Mouse (Mus musculus): ENCODE results near the gene Entpd6. TPM values are rescaled to one million over a fixed set of nuclear protein-coding genes. Genes with fewer than 3 reads are reported as not detected.

The Entpd6 gene
- 34.5 and 37.0 TPM in 2 replicates for polyA plus RNA-seq (2012; rRNA removed)

GRCm38 (mm10) chr2:150748854-150749253 is at the start of gene Entpd6:
Gene Entpd6 (plus strand): TSS chr2:150749042.
- Histone ChIP-seq H3K36me3 (ENCODE audit: control insufficient read depth, insufficient read depth, low read length) (peaks cover 4% of the 10 kb centered on the region; the same call in 1 of the 2 replicates), H3K27me3 (ENCODE audit: control insufficient read depth, insufficient read depth, low read length) (no peaks in the 10 kb centered on the region), H3K4me1 (replicated peaks; ENCODE audit: control insufficient read depth, insufficient read depth, low read length) (peaks cover 22% of the 10 kb centered on the region), H3K27ac (ENCODE audit: control insufficient read depth, insufficient read depth, low read length) (peak within 1 kb of the TSS; percentile 14; the same call in 1 of the 2 replicates), H3K4me3 (ENCODE audit: control insufficient read depth, insufficient read depth, low read length) (peak within 1 kb of the TSS; percentile 80)
- peak; percentile 93 for DNase-seq
- under 1% methylated on average over 30 of the region's 30 CpGs for WGBS
- peak; percentile 74 for TF ChIP-seq CTCF (IDR thresholded peaks at IDR 0.05; ENCODE audit: borderline replicate concordance, control insufficient read depth, extremely low read depth, insufficient read depth, low read length, poor library complexity)
- TF ChIP-seq POLR2A (IDR thresholded peaks at IDR 0.05; ENCODE audit: control insufficient read depth, extremely low read depth, insufficient read depth, low read length, poor library complexity): peak; percentile 87

- TF ChIP-seq CTCF (IDR thresholded peaks at IDR 0.05; ENCODE audit: borderline replicate concordance, control insufficient read depth, extremely low read depth, insufficient read depth, low read length, poor library complexity): no peak
- no peak for TF ChIP-seq POLR2A (IDR thresholded peaks at IDR 0.05; ENCODE audit: control insufficient read depth, extremely low read depth, insufficient read depth, low read length, poor library complexity)
- 82% methylated on average over 4 of the region's 4 CpGs for WGBS
Observed at GRCm38 (mm10) chr2:150712167-150712674, 36.6 kb upstream of the Entpd6 start.

GRCm38 (mm10) chr2:150735756-150736576 is 12.9 kb upstream of the Entpd6 start:
- DNase-seq: no peak
- Histone ChIP-seq H3K4me3 (ENCODE audit: control insufficient read depth, insufficient read depth, low read length) (no peak overlapping the region), H3K36me3 (ENCODE audit: control insufficient read depth, insufficient read depth, low read length) (no peaks in the 10 kb centered on the region), H3K27ac (ENCODE audit: control insufficient read depth, insufficient read depth, low read length) (no peak overlapping the region), H3K4me1 (replicated peaks; ENCODE audit: control insufficient read depth, insufficient read depth, low read length) (no peaks in the 10 kb centered on the region), H3K27me3 (ENCODE audit: control insufficient read depth, insufficient read depth, low read length) (no peaks in the 10 kb centered on the region; the same call in 1 of the 2 replicates)
- 87% methylated on average over 11 of the region's 11 CpGs for WGBS
- TF ChIP-seq POLR2A (IDR thresholded peaks at IDR 0.05; ENCODE audit: control insufficient read depth, extremely low read depth, insufficient read depth, low read length, poor library complexity) (no peak), CTCF (IDR thresholded peaks at IDR 0.05; ENCODE audit: borderline replicate concordance, control insufficient read depth, extremely low read depth, insufficient read depth, low read length, poor library complexity) (no peak)

More at GRCm38 (mm10) chr2:150712167-150712674, 36.6 kb upstream of the Entpd6 start:
- no peak for DNase-seq
- no peaks in the 10 kb centered on the region for H3K27me3 ChIP-seq (ENCODE audit: control insufficient read depth, insufficient read depth, low read length)
- H3K27ac ChIP-seq (ENCODE audit: control insufficient read depth, insufficient read depth, low read length): no peak overlapping the region
- H3K4me3 ChIP-seq (ENCODE audit: control insufficient read depth, insufficient read depth, low read length): no peak overlapping the region
- no peaks in the 10 kb centered on the region for H3K4me1 ChIP-seq (replicated peaks; ENCODE audit: control insufficient read depth, insufficient read depth, low read length)
- H3K36me3 ChIP-seq (ENCODE audit: control insufficient read depth, insufficient read depth, low read length): no peaks in the 10 kb centered on the region

GRCm38 (mm10) chr2:150737881-150738280 is 11.0 kb upstream of the Entpd6 start:
- 79% methylated on average over 9 of the region's 9 CpGs for WGBS
- Histone ChIP-seq H3K4me3 (ENCODE audit: control insufficient read depth, insufficient read depth, low read length) (no peak overlapping the region), H3K36me3 (ENCODE audit: control insufficient read depth, insufficient read depth, low read length) (no peaks in the 10 kb centered on the region), H3K27ac (ENCODE audit: control insufficient read depth, insufficient read depth, low read length) (no peak overlapping the region), H3K4me1 (replicated peaks; ENCODE audit: control insufficient read depth, insufficient read depth, low read length) (no peaks in the 10 kb centered on the region), H3K27me3 (ENCODE audit: control insufficient read depth, insufficient read depth, low read length) (no peaks in the 10 kb centered on the region; the same call in 1 of the 2 replicates)
- no peak for TF ChIP-seq POLR2A (IDR thresholded peaks at IDR 0.05; ENCODE audit: control insufficient read depth, extremely low read depth, insufficient read depth, low read length, poor library complexity)
- no peak for TF ChIP-seq CTCF (IDR thresholded peaks at IDR 0.05; ENCODE audit: borderline replicate concordance, control insufficient read depth, extremely low read depth, insufficient read depth, low read length, poor library complexity)
- DNase-seq: no peak

GRCm38 (mm10) chr2:150740145-150740841 is 8.5 kb upstream of the Entpd6 start:
- no peak overlapping the region for H3K27ac ChIP-seq (ENCODE audit: control insufficient read depth, insufficient read depth, low read length)
- TF ChIP-seq POLR2A (IDR thresholded peaks at IDR 0.05; ENCODE audit: control insufficient read depth, extremely low read depth, insufficient read depth, low read length, poor library complexity) (no peak), CTCF (IDR thresholded peaks at IDR 0.05; ENCODE audit: borderline replicate concordance, control insufficient read depth, extremely low read depth, insufficient read depth, low read length, poor library complexity) (no peak)
- no peaks in the 10 kb centered on the region; the same call in 1 of the 2 replicates for H3K27me3 ChIP-seq (ENCODE audit: control insufficient read depth, insufficient read depth, low read length)
- WGBS: 78% methylated on average over 10 of the region's 10 CpGs
- DNase-seq: no peak
- H3K4me1 ChIP-seq (replicated peaks; ENCODE audit: control insufficient read depth, insufficient read depth, low read length): no peaks in the 10 kb centered on the region
- H3K36me3 ChIP-seq (ENCODE audit: control insufficient read depth, insufficient read depth, low read length): no peaks in the 10 kb centered on the region
- no peak overlapping the region for H3K4me3 ChIP-seq (ENCODE audit: control insufficient read depth, insufficient read depth, low read length)

GRCm38 (mm10) chr2:150741405-150741804 is 7.4 kb upstream of the Entpd6 start:
- DNase-seq: no peak
- H3K4me1 ChIP-seq (replicated peaks; ENCODE audit: control insufficient read depth, insufficient read depth, low read length): no peaks in the 10 kb centered on the region
- H3K4me3 ChIP-seq (ENCODE audit: control insufficient read depth, insufficient read depth, low read length): no peak overlapping the region
- H3K36me3 ChIP-seq (ENCODE audit: control insufficient read depth, insufficient read depth, low read length): no peaks in the 10 kb centered on the region
- H3K27me3 ChIP-seq (ENCODE audit: control insufficient read depth, insufficient read depth, low read length): no peaks in the 10 kb centered on the region; the same call in 1 of the 2 replicates
- TF ChIP-seq POLR2A (IDR thresholded peaks at IDR 0.05; ENCODE audit: control insufficient read depth, extremely low read depth, insufficient read depth, low read length, poor library complexity) (no peak), CTCF (IDR thresholded peaks at IDR 0.05; ENCODE audit: borderline replicate concordance, control insufficient read depth, extremely low read depth, insufficient read depth, low read length, poor library complexity) (no peak)
- WGBS: 50% methylated on average over 4 of the region's 4 CpGs
- no peak overlapping the region for H3K27ac ChIP-seq (ENCODE audit: control insufficient read depth, insufficient read depth, low read length)

All from thymus, adult 2 months (tissue).